Mouse (Mus musculus) midbrain, embryonic 14.5 days (tissue): ENCODE measurements around the gene Med11. TPM values are rescaled to one million over a fixed set of nuclear protein-coding genes. Genes with fewer than 3 reads are reported as not detected.

ENCODE experiments used
- ATAC-seq: fragments of 200-750 bp; cut with Nextera tagmentation; 2 replicates; pipeline ENCODE4 v1.8.0; 2017; ENCODE audit warnings: moderate number of reproducible peaks, moderate library complexity; ENCODE audit not compliant: low FRiP score, low TSS enrichment
- DNase-seq: peaks from one replicate; pipeline ENCODE4 v3.0.0-alpha.2; 2015
- H3K27ac ChIP-seq: fragments of 300-500 bp; sonication (generic); replicated peaks from 2 replicates; pipeline ENCODE4 v1.5.1; 2014; ENCODE audit warnings: mild to moderate bottlenecking, low read depth, low read length, moderate library complexity
- H3K27me3 ChIP-seq: fragments of 300-500 bp; sonication (generic); 2 replicates; pipeline ENCODE4 v1.6.1; 2014; ENCODE audit warnings: low read length, control low read depth, mixed read lengths; ENCODE audit not compliant: control insufficient read depth, insufficient read depth
- H3K36me3 ChIP-seq: fragments of 300-500 bp; sonication (generic); 2 replicates; pipeline ENCODE4 v1.6.1; 2014; ENCODE audit warnings: low read length, control low read depth; ENCODE audit not compliant: control insufficient read depth, insufficient read depth
- H3K4me1 ChIP-seq: fragments of 300-500 bp; sonication (generic); 2 replicates; pipeline ENCODE4 v1.6.1; 2014; ENCODE audit warnings: mild to moderate bottlenecking, antibody characterized with exemption, low read length, control low read depth; ENCODE audit not compliant: control insufficient read depth, insufficient read depth
- H3K4me2 ChIP-seq: fragments of 300-500 bp; sonication (generic); 2 replicates; pipeline ENCODE4 v1.6.1; 2014; ENCODE audit warnings: mild to moderate bottlenecking, low read length, moderate library complexity
- H3K4me3 ChIP-seq: fragments of 300-500 bp; sonication (generic); replicated peaks from 2 replicates; pipeline ENCODE4 v1.5.1; 2014; ENCODE audit warnings: low read depth, low read length
- H3K9ac ChIP-seq: fragments of 300-500 bp; sonication (generic); replicated peaks from 2 replicates; pipeline ENCODE4 v1.6.1; 2014; ENCODE audit warnings: mild to moderate bottlenecking, low read length, moderate library complexity
- H3K9me3 ChIP-seq: fragments of 300-500 bp; sonication (generic); 2 replicates; pipeline ENCODE4 v1.6.1; 2016; ENCODE audit warnings: low read length, control low read depth, mixed read lengths; ENCODE audit not compliant: control insufficient read depth
- WGBS: fragments of 180-500 bp; shearing (Covaris S2); extraction: QIAGEN DNeasy Blood & Tissue Kit; methylation state at CpG from one replicate; pipeline ENCODE4 v1.1.7; 2014; 5-methylcytosine and 5-hydroxymethylcytosine counted together
- polyA plus RNA-seq: library from polyadenylated mRNA; unstranded; fragments of >200 nt; fragmentation: Nextera tagmentation; extraction: Ambion mirVana; gene quantifications from 2 replicates; pipeline ENCODE4 v1.2.1, GENCODE M21; 2014

Gene Med11
- polyA plus RNA-seq, result 42.9 and 51.5 TPM in 2 replicates

- DNase-seq (peak; percentile 97), ATAC-seq (peak; percentile 95)
- Histone ChIP-seq H3K27me3 (no peaks in the 10 kb centered on the region), H3K9ac (peak within 1 kb of the TSS; percentile 77), H3K9me3 (no peaks in the 10 kb centered on the region), H3K4me1 (peaks cover 21% of the 10 kb centered on the region; the same call in 1 of the 2 replicates), H3K4me2 (peak within 1 kb of the TSS; percentile 56), H3K4me3 (peak within 1 kb of the TSS; percentile 66), H3K36me3 (no peaks in the 10 kb centered on the region), H3K27ac (peak within 1 kb of the TSS; percentile 97)
- under 1% methylated on average over 46 of the region's 46 CpGs for WGBS
These were observed at the start of gene Med11 for GRCm38 (mm10) chr11:70451797-70452498. Gene Med11 (plus strand): TSS chr11:70451919.

DNA sequence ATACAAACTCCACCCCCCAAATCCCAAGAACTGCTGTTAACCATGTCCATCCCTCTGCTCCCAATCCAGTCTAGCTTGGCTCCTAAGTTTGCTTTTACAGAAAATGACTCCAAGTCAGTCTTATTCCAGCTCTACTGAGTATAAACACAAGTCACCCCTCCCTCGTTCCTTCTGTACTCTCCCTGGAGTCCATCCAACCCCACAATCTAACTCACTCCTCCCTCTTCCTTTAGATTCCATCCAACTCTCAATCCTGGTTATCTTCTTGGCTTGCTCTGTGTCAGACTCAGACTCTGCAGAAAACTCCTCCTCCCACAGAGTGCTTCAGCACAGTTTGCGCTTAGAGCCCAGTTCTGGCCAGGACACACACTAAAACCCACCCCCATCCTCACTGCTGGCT is 48.1 kb upstream of the Med11 start:
- Histone ChIP-seq H3K27me3 (no peaks in the 10 kb centered on the region), H3K4me2 (no peak overlapping the region), H3K4me1 (peaks cover 7% of the 10 kb centered on the region), H3K9ac (no peak overlapping the region), H3K36me3 (peaks cover 61% of the 10 kb centered on the region), H3K9me3 (no peaks in the 10 kb centered on the region), H3K27ac (no peak overlapping the region), H3K4me3 (no peak overlapping the region)
- WGBS, result 91% methylated on average over 2 of the region's 2 CpGs
- DNase-seq (no peak), ATAC-seq (no peak)

GRCm38 (mm10) chr11:70409594-70410296 is 42.0 kb upstream of the Med11 start, which contains the start of gene Pelp1:
Gene Pelp1 (minus strand): TSS chr11:70410031.
- peaks cover 13% of the 10 kb centered on the region for H3K4me1 ChIP-seq
- peaks cover 12% of the 10 kb centered on the region; the same call in 1 of the 2 replicates for H3K36me3 ChIP-seq
- under 1% methylated on average over 59 of the region's 59 CpGs for WGBS
- H3K27me3 ChIP-seq, result no peaks in the 10 kb centered on the region
- H3K4me2 ChIP-seq, result peak within 1 kb of the TSS; percentile 90
- peak within 1 kb of the TSS; percentile 73 for H3K27ac ChIP-seq
- H3K9me3 ChIP-seq, result no peaks in the 10 kb centered on the region
- H3K9ac ChIP-seq, result peak within 1 kb of the TSS; percentile 96
- ATAC-seq (peak; percentile 98), DNase-seq (peak; percentile 99)
- peak within 1 kb of the TSS; percentile 100 for H3K4me3 ChIP-seq

DNA sequence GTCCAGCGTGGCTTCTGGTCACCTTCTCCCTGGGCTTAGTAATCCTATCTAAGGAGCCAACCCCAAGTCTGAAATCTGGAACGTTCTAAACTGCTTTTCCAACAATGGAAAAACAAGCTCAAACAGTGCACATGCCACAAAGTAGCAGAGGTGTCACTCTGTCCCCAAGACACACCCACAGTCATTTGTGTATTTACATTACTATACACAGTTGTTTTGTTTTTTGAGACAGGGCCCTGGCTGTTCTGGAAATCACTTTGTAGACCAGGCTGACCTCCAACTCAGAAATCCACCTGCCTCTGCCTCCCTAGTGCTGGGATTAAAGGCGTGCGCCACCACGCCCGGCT is 41.4 kb upstream of the Med11 start:
- Histone ChIP-seq H3K27ac (peak overlapping the region; percentile 73; the same call in 1 of the 2 replicates), H3K4me2 (peak overlapping the region; percentile 90), H3K9ac (peak overlapping the region; percentile 96), H3K4me3 (peak overlapping the region; percentile 100), H3K27me3 (no peaks in the 10 kb centered on the region), H3K36me3 (peaks cover 7% of the 10 kb centered on the region; the same call in 1 of the 2 replicates), H3K9me3 (no peaks in the 10 kb centered on the region), H3K4me1 (peaks cover 13% of the 10 kb centered on the region)
- WGBS, result 63% methylated on average over 6 of the region's 6 CpGs
- ATAC-seq (no peak), DNase-seq (no peak)

DNA sequence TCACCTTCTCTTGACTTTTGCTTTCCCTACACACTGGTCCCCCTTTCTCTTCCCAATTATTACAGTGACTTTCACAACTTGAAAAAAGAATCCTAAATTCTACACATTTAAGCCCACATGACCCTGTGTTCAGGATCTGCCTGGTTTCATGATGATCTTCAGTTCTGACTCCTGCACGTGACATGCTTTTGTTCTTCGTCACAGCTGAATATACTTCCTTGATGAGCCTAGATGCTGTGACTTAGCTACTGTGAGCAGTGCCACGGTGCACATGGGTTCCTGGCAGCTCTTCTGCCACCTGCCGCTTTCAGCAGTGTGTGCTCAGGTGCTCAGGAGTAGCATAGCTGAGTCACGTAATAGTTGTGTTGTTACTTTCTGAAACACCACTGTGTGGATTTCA is 39.1 kb upstream of the Med11 start:
- H3K27me3 ChIP-seq, result no peaks in the 10 kb centered on the region

DNA sequence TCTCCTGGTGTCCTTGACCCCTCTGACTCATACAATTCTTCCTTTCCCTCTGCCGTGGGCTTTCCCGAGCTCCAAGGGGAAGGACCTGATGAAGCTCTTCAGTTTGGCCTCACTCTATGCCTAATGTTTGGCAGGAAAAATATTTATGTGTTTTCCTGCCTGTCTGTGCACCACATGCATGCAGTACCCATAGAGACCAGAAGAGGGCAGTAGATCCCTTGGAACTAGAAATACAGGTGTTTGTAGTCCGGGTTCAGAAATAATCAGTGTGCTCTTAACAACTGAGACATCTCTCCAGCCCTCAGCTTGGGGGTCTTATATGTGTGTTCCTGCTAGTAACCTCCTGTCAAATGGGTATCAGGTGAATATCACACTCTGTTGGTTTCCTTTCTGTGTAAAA is 37.8 kb upstream of the Med11 start:
- no peaks in the 10 kb centered on the region for H3K9me3 ChIP-seq
- H3K4me1 ChIP-seq, result peaks cover 2% of the 10 kb centered on the region
- H3K4me3 ChIP-seq, result no peak overlapping the region
- H3K9ac ChIP-seq, result no peak overlapping the region
- peak; percentile 92 for DNase-seq
- H3K27me3 ChIP-seq, result no peaks in the 10 kb centered on the region
- no peak overlapping the region for H3K4me2 ChIP-seq
- 7% methylated on average over 3 of the region's 3 CpGs for WGBS
- H3K36me3 ChIP-seq, result no peaks in the 10 kb centered on the region
- ATAC-seq, result no peak
- H3K27ac ChIP-seq, result no peak overlapping the region

More for the DNA sequence above, 39.1 kb upstream of the Med11 start:
- H3K9ac ChIP-seq, result no peak overlapping the region
- no peak overlapping the region for H3K27ac ChIP-seq
- ATAC-seq, result no peak
- peaks cover 13% of the 10 kb centered on the region for H3K4me1 ChIP-seq
- DNase-seq, result no peak
- 76% methylated on average over 5 of the region's 5 CpGs for WGBS
- H3K36me3 ChIP-seq, result no peaks in the 10 kb centered on the region
- no peak overlapping the region for H3K4me3 ChIP-seq
- no peak overlapping the region for H3K4me2 ChIP-seq
- no peaks in the 10 kb centered on the region for H3K9me3 ChIP-seq

- H3K27me3 ChIP-seq, result no peaks in the 10 kb centered on the region
- H3K4me2 ChIP-seq, result no peak overlapping the region
- 67% methylated on average over 4 of the region's 4 CpGs for WGBS
These were observed 33.5 kb upstream of the Med11 start for GRCm38 (mm10) chr11:70418199-70418598.

GRCm38 (mm10) chr11:70419486-70419885 is 32.2 kb upstream of the Med11 start:
- H3K4me2 ChIP-seq, result no peak overlapping the region
- H3K36me3 ChIP-seq, result no peaks in the 10 kb centered on the region
- H3K4me1 ChIP-seq, result no peaks in the 10 kb centered on the region
- DNase-seq (no peak), ATAC-seq (no peak)
- no peak overlapping the region for H3K4me3 ChIP-seq
- H3K9me3 ChIP-seq, result no peaks in the 10 kb centered on the region
- H3K27ac ChIP-seq, result no peak overlapping the region
- WGBS, result 78% methylated on average over 5 of the region's 5 CpGs
- no peaks in the 10 kb centered on the region for H3K27me3 ChIP-seq
- H3K9ac ChIP-seq, result no peak overlapping the region

More at GRCm38 (mm10) chr11:70418199-70418598, 33.5 kb upstream of the Med11 start:
- Histone ChIP-seq H3K4me3 (no peak overlapping the region), H3K27ac (no peak overlapping the region), H3K4me1 (no peaks in the 10 kb centered on the region), H3K9ac (no peak overlapping the region), H3K36me3 (no peaks in the 10 kb centered on the region), H3K9me3 (no peaks in the 10 kb centered on the region)
- ATAC-seq (no peak), DNase-seq (no peak)
